Mouse (Mus musculus) liver, postnatal 0 days (tissue): ENCODE data around the gene Ntrk3. TPM values are rescaled to one million over a fixed set of nuclear protein-coding genes. Genes with fewer than 3 reads are reported as not detected.

Experiments
- ATAC-seq: fragments of 200-750 bp; cut with Nextera tagmentation; 2 replicates; pipeline ENCODE4 v1.8.0; 2017; ENCODE audit warnings: mild to moderate bottlenecking, moderate library complexity
- DNase-seq: peaks from one replicate; pipeline ENCODE4 v3.0.0-alpha.2; 2016
- H3K27ac ChIP-seq: fragments of 300-500 bp; sonication (generic); 2 replicates; pipeline ENCODE4 v1.5.1; 2014; ENCODE audit warnings: antibody characterized with exemption, moderate library complexity, mild to moderate bottlenecking, low read depth
- H3K27me3 ChIP-seq: fragments of 300-500 bp; sonication (generic); 2 replicates; pipeline ENCODE4 v1.6.1; 2014; ENCODE audit warnings: low read length, control low read depth, mixed read lengths; ENCODE audit not compliant: insufficient read depth
- H3K36me3 ChIP-seq: fragments of 300-500 bp; sonication (generic); replicated peaks from 2 replicates; pipeline ENCODE4 v1.6.1; 2014; ENCODE audit warnings: mild to moderate bottlenecking, control low read depth, low read length, moderate library complexity, mixed read lengths; ENCODE audit not compliant: insufficient read depth
- H3K4me1 ChIP-seq: fragments of 300-500 bp; sonication (generic); 2 replicates; pipeline ENCODE4 v1.6.1; 2014; ENCODE audit warnings: antibody characterized with exemption, mild to moderate bottlenecking, control low read depth; ENCODE audit not compliant: insufficient read depth
- H3K4me2 ChIP-seq: fragments of 300-500 bp; sonication (generic); 2 replicates; pipeline ENCODE4 v1.6.1; 2014; ENCODE audit warnings: low read depth, mild to moderate bottlenecking, low read length, moderate library complexity, mixed read lengths
- H3K4me3 ChIP-seq: fragments of 300-500 bp; sonication (generic); 2 replicates; pipeline ENCODE4 v1.5.1; 2014; ENCODE audit warnings: low read depth, low read length
- H3K9ac ChIP-seq: fragments of 300-500 bp; sonication (generic); replicated peaks from 2 replicates; pipeline ENCODE4 v1.6.1; 2014; ENCODE audit warnings: mild to moderate bottlenecking, moderate library complexity
- H3K9me3 ChIP-seq: fragments of 300-500 bp; sonication (generic); 2 replicates; pipeline ENCODE4 v1.6.1; 2016; ENCODE audit warnings: mild to moderate bottlenecking, control low read depth, low read length, mixed read lengths
- CTCF ChIP-seq: sonication (generic); IDR thresholded peaks from 2 replicates; pipeline ENCODE4 v1.5.1; 2016; ENCODE audit warnings: antibody characterized with exemption, low read depth
- EP300 ChIP-seq: IDR thresholded peaks from 2 replicates; pipeline ENCODE4 v1.6.1; 2016; ENCODE audit warnings: antibody characterized with exemption, low read depth, mild to moderate bottlenecking
- WGBS: fragments of 180-500 bp; shearing (Covaris S2); extraction: QIAGEN DNeasy Blood & Tissue Kit; methylation state at CpG from one replicate; pipeline ENCODE4 v1.1.7; 2014; ENCODE audit not compliant: insufficient replicate concordance; 5-methylcytosine and 5-hydroxymethylcytosine counted together
- polyA plus RNA-seq: library from polyadenylated mRNA; unstranded; fragments of >200 nt; fragmentation: Nextera tagmentation; extraction: Ambion mirVana; gene quantifications from 2 replicates; pipeline ENCODE4 v1.2.1, GENCODE M21; 2015

Gene Ntrk3
- polyA plus RNA-seq, 1 experiment from 2014 or later = 0.16 TPM

GRCm38 (mm10) chr7:78286516-78287238, 451.1 kb downstream of the Ntrk3 start:
- DNase-seq (no peak), ATAC-seq (no peak)
- Histone ChIP-seq H3K36me3 (no peaks in the 10 kb centered on the region), H3K9ac (no peak overlapping the region), H3K27me3 (no peaks in the 10 kb centered on the region), H3K4me3 (no peak overlapping the region), H3K9me3 (no peaks in the 10 kb centered on the region), H3K4me1 (no peaks in the 10 kb centered on the region), H3K27ac (no peak overlapping the region), H3K4me2 (no peak overlapping the region)
- WGBS = 80% methylated on average over 2 of the region's 2 CpGs
- TF ChIP-seq CTCF (no peak), EP300 (no peak)

GRCm38 (mm10) chr7:78269506-78270250, 468.1 kb downstream of the Ntrk3 start:
- TF ChIP-seq CTCF (no peak), EP300 (no peak)
- Histone ChIP-seq H3K27me3 (no peaks in the 10 kb centered on the region), H3K4me2 (no peak overlapping the region), H3K36me3 (no peaks in the 10 kb centered on the region), H3K9me3 (no peaks in the 10 kb centered on the region), H3K9ac (no peak overlapping the region), H3K4me1 (no peaks in the 10 kb centered on the region), H3K4me3 (no peak overlapping the region), H3K27ac (no peak overlapping the region)
- DNase-seq (no peak), ATAC-seq (no peak)
- 64% methylated on average over 3 of the region's 3 CpGs for WGBS

- DNase-seq (no peak), ATAC-seq (no peak)
- Histone ChIP-seq H3K4me3 (no peak overlapping the region), H3K9ac (no peak overlapping the region), H3K27ac (no peak overlapping the region), H3K4me1 (no peaks in the 10 kb centered on the region), H3K36me3 (no peaks in the 10 kb centered on the region), H3K27me3 (no peaks in the 10 kb centered on the region), H3K9me3 (no peaks in the 10 kb centered on the region), H3K4me2 (no peak overlapping the region)
- 12% methylated on average over 1 of the region's 1 CpGs for WGBS
- no peak for TF ChIP-seq EP300
Measured at GRCm38 (mm10) chr7:78267461-78268007, 470.3 kb downstream of the Ntrk3 start.

- no peak for TF ChIP-seq EP300
- TF ChIP-seq CTCF = no peak
- Histone ChIP-seq H3K36me3 (no peaks in the 10 kb centered on the region), H3K4me2 (no peak overlapping the region), H3K4me3 (no peak overlapping the region), H3K9ac (no peak overlapping the region), H3K4me1 (no peaks in the 10 kb centered on the region), H3K27ac (no peak overlapping the region), H3K27me3 (no peaks in the 10 kb centered on the region), H3K9me3 (no peaks in the 10 kb centered on the region)
- DNase-seq (no peak), ATAC-seq (no peak)
- 58% methylated on average over 5 of the region's 5 CpGs for WGBS
Measured at GRCm38 (mm10) chr7:78264432-78265002, 473.3 kb downstream of the Ntrk3 start.

GRCm38 (mm10) chr7:78261420-78262125, 476.2 kb downstream of the Ntrk3 start:
- no peak for TF ChIP-seq CTCF
- TF ChIP-seq EP300 = no peak
- no peaks in the 10 kb centered on the region for H3K36me3 ChIP-seq
- ATAC-seq (no peak), DNase-seq (no peak)
- H3K4me1 ChIP-seq = no peaks in the 10 kb centered on the region
- H3K4me3 ChIP-seq = no peak overlapping the region
- H3K27me3 ChIP-seq = no peaks in the 10 kb centered on the region
- H3K27ac ChIP-seq = no peak overlapping the region
- no peak overlapping the region for H3K9ac ChIP-seq
- WGBS = 70% methylated on average over 8 of the region's 8 CpGs
- no peaks in the 10 kb centered on the region for H3K9me3 ChIP-seq
- H3K4me2 ChIP-seq = no peak overlapping the region

GRCm38 (mm10) chr7:78258151-78258550, 479.7 kb downstream of the Ntrk3 start:
- Histone ChIP-seq H3K27ac (no peak overlapping the region), H3K4me1 (no peaks in the 10 kb centered on the region), H3K27me3 (no peaks in the 10 kb centered on the region), H3K4me2 (no peak overlapping the region), H3K36me3 (no peaks in the 10 kb centered on the region), H3K9me3 (no peaks in the 10 kb centered on the region), H3K4me3 (no peak overlapping the region), H3K9ac (no peak overlapping the region)
- ATAC-seq (no peak), DNase-seq (no peak)
- TF ChIP-seq CTCF (no peak), EP300 (no peak)
- 30% methylated on average over 4 of the region's 4 CpGs for WGBS
